Mouse (Mus musculus) heart, adult 18-20 months (tissue): ENCODE results near the gene Phactr4. TPM values are rescaled to one million over a fixed set of nuclear protein-coding genes. Genes with fewer than 3 reads are reported as not detected.

Experiments
- DNase-seq, 2 experiments: peaks; one replicate each; pipeline ENCODE4 v3.0.0; 2021 to 2022; ENCODE audit warnings: mixed read lengths in 1 of 2
- total RNA-seq, 2 experiments: library from RNA; stranded (reverse); gene quantifications; 2 replicates each; pipeline ENCODE4 v1.2.3; 2021

Phactr4 gene
- total RNA-seq, 2 experiments from 2014 or later = 17.6 to 20.1 TPM

- peak; percentile 69 to 70 for DNase-seq
Measured at GRCm38 (mm10) chr4:132411322-132412094, 10.8 kb downstream of the Phactr4 start.

GRCm38 (mm10) chr4:132409587-132410229 lies 12.6 kb downstream of the Phactr4 start:
- no peak for DNase-seq

DNA sequence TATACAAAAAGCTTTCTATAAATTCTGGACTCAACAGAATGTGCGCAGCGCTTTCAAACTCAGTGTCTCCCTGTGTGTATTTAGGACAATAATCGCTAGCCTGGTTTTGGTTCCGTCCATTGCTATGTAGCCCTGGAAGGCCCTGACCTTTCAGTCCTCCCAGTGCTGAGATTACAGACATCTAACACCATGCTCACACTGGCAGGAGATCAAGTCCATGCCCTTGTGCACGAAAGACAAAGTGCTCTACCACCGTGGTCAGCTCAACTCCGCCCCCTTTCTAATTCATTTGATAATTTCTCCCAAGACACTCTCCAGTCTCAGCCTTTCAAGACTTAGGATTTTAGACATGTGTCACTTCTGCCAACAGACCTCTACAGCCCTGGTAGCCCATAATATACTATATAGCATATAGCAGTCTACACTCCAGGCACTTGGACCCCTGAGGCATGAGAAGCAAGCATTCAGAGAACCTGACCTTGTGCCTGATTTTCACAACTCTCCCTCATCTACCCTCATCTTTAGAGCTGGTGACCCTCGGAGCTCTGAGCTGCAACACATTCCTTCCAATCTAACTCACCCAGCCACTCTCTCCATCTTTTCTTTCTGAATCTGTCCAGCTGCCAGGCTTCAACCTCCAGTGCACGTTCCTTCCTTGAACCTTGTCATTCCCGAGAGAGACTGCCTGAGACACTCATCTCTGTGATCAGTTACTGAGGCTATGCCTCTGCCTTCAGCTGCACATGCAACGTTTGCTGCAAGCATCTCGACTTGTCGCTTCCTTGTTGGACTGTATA lies 15.7 kb downstream of the Phactr4 start:
- DNase-seq = peak in 1 of 2 experiments; percentile 43

- DNase-seq = no peak
Measured at GRCm38 (mm10) chr4:132404588-132404987, 17.7 kb downstream of the Phactr4 start.

DNA sequence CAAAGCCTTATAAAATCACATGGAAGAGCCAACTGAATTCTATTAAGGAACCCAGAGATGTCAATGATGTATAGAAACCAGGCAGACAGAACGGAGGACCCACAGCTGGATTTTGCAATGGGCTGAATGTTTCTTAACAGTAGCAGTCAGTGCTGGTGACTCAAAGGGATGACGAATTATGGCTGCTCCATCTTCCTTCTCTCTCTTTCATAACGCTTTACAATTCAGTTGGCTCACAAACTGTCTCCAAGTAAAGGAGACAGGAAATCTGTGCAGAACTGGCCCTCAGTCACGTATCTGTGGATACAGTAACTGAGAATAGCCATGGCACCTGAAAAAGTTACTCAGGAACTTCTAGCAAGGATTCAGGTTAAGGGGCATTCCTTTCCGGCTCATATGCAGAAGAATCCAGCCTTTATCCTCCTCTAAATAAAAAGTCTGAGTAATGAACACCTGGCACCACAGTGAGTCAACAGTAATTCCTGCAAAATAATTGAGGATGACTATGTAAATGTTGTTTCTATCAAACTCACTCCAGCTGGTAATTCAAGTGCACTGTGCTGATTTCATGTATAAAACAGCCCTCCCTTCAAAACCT lies 19.1 kb downstream of the Phactr4 start:
- DNase-seq = no peak

DNA sequence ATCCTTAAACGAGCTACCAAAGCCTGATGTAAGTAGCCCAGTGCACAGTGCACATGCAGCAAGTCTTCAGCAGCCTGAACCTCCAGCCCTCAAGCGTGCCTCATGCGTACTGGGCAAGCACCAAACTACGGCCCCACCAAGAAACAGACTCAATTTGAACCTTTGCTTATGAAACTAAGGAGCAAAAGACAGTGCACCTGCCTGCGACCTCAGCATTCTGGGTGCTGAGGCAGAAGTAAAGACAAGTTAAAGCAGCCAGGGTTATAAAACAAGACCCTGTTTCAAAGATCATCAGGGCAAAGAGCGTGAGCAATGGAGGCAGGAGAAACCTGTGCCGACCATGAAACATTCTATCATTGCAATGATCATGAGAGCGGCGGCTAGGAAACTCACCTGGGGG lies 21.3 kb downstream of the Phactr4 start:
- no peak for DNase-seq

GRCm38 (mm10) chr4:132398863-132399262 lies 23.4 kb downstream of the Phactr4 start:
- DNase-seq = no peak

DNA sequence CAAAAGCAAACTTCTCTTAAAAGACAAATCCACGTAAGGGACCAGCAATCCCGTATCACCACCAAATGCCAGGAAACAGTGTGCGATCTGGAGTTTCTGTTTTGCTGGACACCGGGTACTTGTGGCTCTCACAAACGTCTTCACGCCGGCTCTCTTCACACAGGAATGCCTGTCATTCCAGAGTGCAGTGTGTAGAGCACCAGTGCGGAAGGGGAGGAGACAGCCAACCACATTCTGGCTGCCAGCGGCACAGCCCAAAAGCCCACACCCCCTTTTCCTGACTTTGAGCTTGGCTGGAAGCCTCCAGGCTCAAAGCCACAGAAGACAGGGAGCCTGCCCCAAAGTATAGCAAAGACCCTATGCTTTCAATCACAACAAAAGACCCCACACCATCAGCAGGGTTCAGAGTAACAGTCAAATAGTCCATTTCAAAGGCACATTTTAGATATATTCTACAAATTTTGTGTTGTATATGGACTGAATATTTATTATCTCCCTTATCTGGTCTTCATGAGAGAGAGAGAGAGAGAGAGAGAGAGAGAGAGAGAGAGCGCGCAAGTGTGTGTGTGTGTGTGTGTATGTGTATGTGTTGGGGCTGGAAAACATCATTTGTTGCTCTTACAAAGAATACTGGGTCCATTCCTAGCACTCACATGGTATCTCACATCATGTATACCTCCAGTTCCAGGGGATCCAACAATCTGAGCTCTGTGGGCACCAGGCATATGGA lies 24.1 kb downstream of the Phactr4 start:
- peak; percentile 88 to 92 for DNase-seq

DNA sequence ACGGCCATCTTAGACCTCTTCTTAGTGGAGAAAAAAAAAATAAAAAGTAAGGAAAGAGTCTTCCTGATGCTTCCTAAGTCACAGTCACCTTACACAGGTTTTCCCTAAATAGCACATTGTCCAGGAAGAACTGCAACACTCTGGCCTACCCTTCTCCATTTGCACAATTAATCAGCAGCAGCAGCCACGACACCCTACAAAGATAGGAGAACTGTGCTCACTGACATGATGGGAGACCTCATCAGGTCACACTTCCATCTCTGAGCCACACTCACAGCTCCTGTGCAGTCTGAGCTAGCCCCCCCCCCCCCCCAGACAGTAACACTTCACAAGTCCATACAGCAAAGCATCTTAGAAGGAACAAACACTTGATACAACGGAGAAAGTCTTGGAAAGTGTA lies 25.2 kb downstream of the Phactr4 start:
- DNase-seq = no peak

- DNase-seq = no peak
Measured at GRCm38 (mm10) chr4:132396251-132396650, 26.0 kb downstream of the Phactr4 start.

GRCm38 (mm10) chr4:132391063-132391740 lies 31.1 kb downstream of the Phactr4 start:
- DNase-seq = no peak

- DNase-seq = no peak
Measured at GRCm38 (mm10) chr4:132389302-132389701, 33.0 kb downstream of the Phactr4 start.

GRCm38 (mm10) chr4:132387617-132388016 lies 34.7 kb downstream of the Phactr4 start:
- DNase-seq = peak; percentile 49 to 72

DNA sequence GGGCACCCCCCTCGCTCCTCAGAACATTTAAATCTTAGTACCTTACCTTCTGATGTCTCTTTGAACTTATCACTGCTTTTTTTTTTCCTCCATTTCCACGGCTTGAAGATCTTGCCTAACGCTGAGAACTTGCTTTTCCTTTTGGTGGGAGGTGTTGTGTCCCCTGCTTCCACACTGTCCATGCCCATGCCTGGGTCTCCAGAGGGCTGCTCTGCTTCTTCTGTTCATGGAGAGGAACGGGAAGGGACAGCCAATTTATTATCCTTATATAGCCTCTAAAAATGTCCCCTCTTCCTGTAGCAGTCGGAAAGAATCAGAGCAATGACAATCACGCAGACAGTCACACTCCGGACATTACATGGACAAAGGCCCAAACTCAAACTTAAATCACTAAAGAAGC lies 35.4 kb downstream of the Phactr4 start:
- peak; percentile 45 to 50 for DNase-seq

GRCm38 (mm10) chr4:132385771-132386410 lies 36.4 kb downstream of the Phactr4 start:
- DNase-seq = peak; percentile 37 to 50

- DNase-seq = peak; percentile 38 to 61
Measured at GRCm38 (mm10) chr4:132383455-132383854, 38.8 kb downstream of the Phactr4 start.

DNA sequence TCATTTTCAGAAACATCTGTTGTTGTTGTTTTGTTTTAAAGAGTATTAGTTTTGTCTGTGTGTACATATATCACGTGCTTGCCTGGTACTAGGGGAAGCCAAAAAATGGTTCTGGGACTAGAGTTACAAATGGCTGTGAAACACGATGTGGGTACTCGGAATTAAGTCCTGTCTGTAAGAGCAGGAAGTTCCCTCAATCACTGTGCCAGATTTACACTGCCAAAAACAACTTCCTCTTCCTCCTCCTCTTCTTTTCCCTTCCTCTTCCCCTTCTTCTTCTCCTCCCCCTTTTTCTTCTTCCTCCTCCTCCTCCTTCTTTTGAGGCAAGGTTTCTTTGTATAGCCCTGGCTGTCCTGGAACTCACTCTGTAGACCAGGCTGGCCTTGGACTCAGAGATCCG lies 40.0 kb downstream of the Phactr4 start:
- no peak for DNase-seq

DNA sequence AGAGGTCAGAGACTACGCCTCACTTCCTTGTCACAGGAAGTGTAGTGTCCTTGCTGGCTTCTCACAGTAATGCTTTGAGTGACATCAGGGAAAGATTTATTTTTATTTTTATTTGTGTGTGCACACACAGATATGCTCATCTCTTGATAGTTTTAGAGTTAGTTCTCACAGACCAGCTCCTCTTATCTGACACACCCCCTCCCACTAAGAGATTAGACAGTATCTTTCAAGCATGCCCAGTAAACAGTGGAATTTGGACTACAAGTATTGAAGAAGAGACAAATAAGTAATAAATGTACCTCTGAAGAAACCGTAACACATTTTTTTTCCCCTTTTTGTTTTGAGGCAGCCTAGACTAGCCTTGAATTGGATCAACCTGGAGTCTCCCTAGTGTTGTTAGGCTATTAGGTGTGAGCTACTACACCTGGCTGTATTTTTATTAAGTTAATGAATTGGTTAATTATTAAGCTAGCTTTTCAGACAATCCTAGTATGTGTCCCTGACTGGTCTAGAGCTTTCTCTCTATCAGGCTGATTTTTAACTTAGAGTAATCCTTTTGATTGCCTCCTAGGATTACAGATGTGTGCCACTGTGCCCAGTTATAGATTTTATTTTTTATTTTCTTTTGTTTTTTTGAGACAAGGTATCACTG lies 41.2 kb downstream of the Phactr4 start:
- no peak for DNase-seq

GRCm38 (mm10) chr4:132373820-132374219 lies 48.5 kb downstream of the Phactr4 start:
- no peak for DNase-seq
